Mouse (Mus musculus) limb, embryonic 15.5 days (tissue): ENCODE measurements around the gene Snx5. TPM values are rescaled to one million over a fixed set of nuclear protein-coding genes. Genes with fewer than 3 reads are reported as not detected.
A peak's percentile ranks its signal among the peaks of the same experiment; 100 is the strongest.

Experiments used
- ATAC-seq: fragments of 200-750 bp; cut with Nextera tagmentation; 2 replicates; pipeline ENCODE4 v1.8.0; 2017; ENCODE audit warnings: low read depth, moderate TSS enrichment; ENCODE audit not compliant: insufficient number of reproducible peaks, low FRiP score, low TSS enrichment
- H3K27ac ChIP-seq: fragments of 300-500 bp; sonication (generic); 2 replicates; pipeline ENCODE4 v1.5.1; 2015; ENCODE audit warnings: moderate library complexity, mild to moderate bottlenecking, inconsistent platforms
- H3K27me3 ChIP-seq: fragments of 300-500 bp; sonication (generic); 2 replicates; pipeline ENCODE4 v1.6.1; 2015; ENCODE audit warnings: inconsistent platforms
- H3K36me3 ChIP-seq: fragments of 300-500 bp; sonication (generic); 2 replicates; pipeline ENCODE4 v1.6.1; 2015; ENCODE audit warnings: inconsistent platforms
- H3K4me1 ChIP-seq: fragments of 300-500 bp; sonication (generic); 2 replicates; pipeline ENCODE4 v1.6.1; 2015; ENCODE audit warnings: inconsistent platforms
- H3K4me2 ChIP-seq: fragments of 300-500 bp; sonication (generic); 2 replicates; pipeline ENCODE4 v1.6.1; 2015; ENCODE audit warnings: mild to moderate bottlenecking, inconsistent platforms
- H3K4me3 ChIP-seq: fragments of 300-500 bp; sonication (generic); 2 replicates; pipeline ENCODE4 v1.5.1; 2015; ENCODE audit warnings: mild to moderate bottlenecking, inconsistent platforms
- H3K9ac ChIP-seq: fragments of 300-500 bp; sonication (generic); 2 replicates; pipeline ENCODE4 v1.6.1; 2015; ENCODE audit warnings: inconsistent platforms
- H3K9me3 ChIP-seq: fragments of 300-500 bp; sonication (generic); 2 replicates; pipeline ENCODE4 v1.6.1; 2016; ENCODE audit warnings: inconsistent platforms
- WGBS: fragments of 180-500 bp; shearing (Covaris S2); methylation state at CpG from one replicate; pipeline ENCODE4 v1.1.7; 2015; 5-methylcytosine and 5-hydroxymethylcytosine counted together
- polyA plus RNA-seq: library from polyadenylated mRNA; unstranded; fragments of >200 nt; fragmentation: Nextera tagmentation; extraction: Ambion mirVana; gene quantifications from 2 replicates; pipeline ENCODE4 v1.2.1, GENCODE M21; 2015

Gene Snx5
- polyA plus RNA-seq, 1 experiment from 2014 or later, result 120 TPM

GRCm38 (mm10) chr2:144281417-144281816 is 10.7 kb upstream of the Snx5 start:
- WGBS, result 51% methylated on average over 3 of the region's 3 CpGs
- no peaks in the 10 kb centered on the region for H3K9me3 ChIP-seq
- no peak for ATAC-seq
- peaks cover 29% of the 10 kb centered on the region for H3K36me3 ChIP-seq
- no peak overlapping the region for H3K4me2 ChIP-seq
- no peaks in the 10 kb centered on the region for H3K4me1 ChIP-seq
- H3K27ac ChIP-seq, result no peak overlapping the region
- no peak overlapping the region for H3K4me3 ChIP-seq
- H3K27me3 ChIP-seq, result no peaks in the 10 kb centered on the region
- H3K9ac ChIP-seq, result no peak overlapping the region

DNA sequence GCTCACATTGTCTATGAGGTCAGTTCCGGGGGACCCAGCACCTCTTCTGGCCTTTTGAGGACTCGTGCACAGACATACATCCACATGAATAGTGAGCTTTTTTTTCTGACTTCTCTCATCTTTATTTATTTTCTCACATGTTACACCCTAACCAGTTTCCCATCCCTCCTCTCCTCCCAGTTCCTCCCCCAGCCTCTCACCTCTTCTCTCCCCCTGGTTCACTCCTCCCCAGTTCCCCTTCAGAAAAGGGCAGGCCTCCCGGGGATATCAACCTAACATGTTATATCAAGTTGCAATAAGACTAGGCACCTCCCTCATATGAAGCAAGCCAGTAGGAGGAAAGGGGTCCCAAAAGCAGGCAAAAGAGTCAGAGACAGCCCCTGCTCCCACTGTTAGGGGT is 9.9 kb upstream of the Snx5 start:
- WGBS, result 77% methylated on average over 3 of the region's 3 CpGs
- H3K9me3 ChIP-seq, result no peaks in the 10 kb centered on the region
- no peak overlapping the region for H3K4me2 ChIP-seq

DNA sequence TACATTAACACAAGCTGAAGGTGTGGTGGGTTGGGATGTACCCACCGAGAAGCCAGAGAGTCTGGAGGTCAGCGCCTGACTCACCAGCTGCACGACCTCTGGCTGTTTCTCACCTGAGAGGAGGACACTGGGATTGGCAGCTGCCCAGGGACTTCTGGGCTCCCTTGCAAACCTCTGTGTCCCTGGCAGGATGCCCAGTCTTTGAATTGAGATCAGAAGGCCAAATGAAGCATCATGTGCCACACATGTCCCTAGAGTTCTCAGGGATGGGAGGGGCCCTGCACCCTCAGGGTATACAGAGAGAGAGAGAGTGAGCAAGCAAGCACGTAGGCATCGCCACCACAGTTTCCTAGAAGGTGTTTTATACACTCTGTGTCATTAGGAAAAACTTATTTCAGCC is 9.0 kb upstream of the Snx5 start:
- H3K36me3 ChIP-seq, result peaks cover 32% of the 10 kb centered on the region
- no peak overlapping the region for H3K9ac ChIP-seq
- H3K4me2 ChIP-seq, result no peak overlapping the region
- ATAC-seq, result no peak
- peaks cover 3% of the 10 kb centered on the region; the same call in 1 of the 2 replicates for H3K4me1 ChIP-seq
- WGBS, result 58% methylated on average over 5 of the region's 5 CpGs
- H3K4me3 ChIP-seq, result no peak overlapping the region
- H3K9me3 ChIP-seq, result no peaks in the 10 kb centered on the region
- no peaks in the 10 kb centered on the region for H3K27me3 ChIP-seq
- no peak overlapping the region for H3K27ac ChIP-seq

More for the DNA sequence above, 9.9 kb upstream of the Snx5 start:
- H3K9ac ChIP-seq, result no peak overlapping the region
- no peak for ATAC-seq
- no peaks in the 10 kb centered on the region for H3K27me3 ChIP-seq
- no peaks in the 10 kb centered on the region for H3K4me1 ChIP-seq
- H3K4me3 ChIP-seq, result no peak overlapping the region
- peaks cover 32% of the 10 kb centered on the region for H3K36me3 ChIP-seq
- H3K27ac ChIP-seq, result no peak overlapping the region

DNA sequence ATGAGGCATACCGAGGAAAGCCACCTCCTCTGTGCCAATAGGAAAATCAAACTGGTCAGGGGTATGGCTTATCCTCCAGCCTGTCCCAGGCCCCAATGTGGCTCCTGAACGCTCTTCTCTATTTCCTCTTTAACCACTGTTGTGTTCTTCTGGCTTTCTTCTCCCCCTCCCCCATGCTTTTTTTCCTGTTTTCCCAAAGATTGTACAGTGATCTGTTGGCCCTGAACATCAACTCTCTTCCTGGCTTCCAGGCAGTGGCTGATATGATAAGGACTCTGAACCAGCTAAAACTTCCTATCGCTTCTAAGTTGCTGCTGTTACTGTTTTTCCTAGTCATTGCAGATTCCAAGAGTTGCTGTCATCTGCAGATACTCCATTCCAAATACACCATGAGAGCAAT is 6.2 kb upstream of the Snx5 start:
- H3K36me3 ChIP-seq, result peaks cover 35% of the 10 kb centered on the region
- H3K4me2 ChIP-seq, result no peak overlapping the region
- H3K4me3 ChIP-seq, result no peak overlapping the region
- peaks cover 11% of the 10 kb centered on the region for H3K4me1 ChIP-seq
- H3K9ac ChIP-seq, result no peak overlapping the region
- ATAC-seq, result no peak
- H3K9me3 ChIP-seq, result no peaks in the 10 kb centered on the region
- no peak overlapping the region for H3K27ac ChIP-seq
- WGBS, result 86% methylated on average over 3 of the region's 3 CpGs
- H3K27me3 ChIP-seq, result no peaks in the 10 kb centered on the region

DNA sequence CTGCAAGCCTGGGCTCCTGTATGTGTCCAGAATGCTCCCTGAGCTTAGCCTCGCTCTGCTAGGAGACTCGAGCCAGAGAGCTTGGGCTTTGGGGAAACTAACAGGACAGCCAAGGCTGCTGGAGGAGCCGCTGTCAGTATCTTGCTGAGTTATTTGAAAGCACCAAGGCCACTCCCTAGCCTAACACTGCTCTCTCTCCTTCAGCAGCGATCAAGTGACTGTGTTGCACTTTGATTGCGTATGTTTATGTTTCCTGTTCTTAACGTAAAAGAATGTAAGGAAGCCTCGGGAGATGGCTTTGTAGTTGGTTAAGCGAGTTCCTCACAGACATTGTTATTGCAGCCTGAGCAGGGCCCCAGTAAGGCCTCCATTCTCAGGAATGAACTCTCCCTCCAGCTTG is 4.0 kb upstream of the Snx5 start:
- Histone ChIP-seq H3K9ac (no peak overlapping the region), H3K27ac (peak overlapping the region; percentile 29; the same call in 1 of the 2 replicates)
- WGBS, result 25% methylated on average over 8 of the region's 8 CpGs

GRCm38 (mm10) chr2:144272088-144272487 is 1.4 kb upstream of the Snx5 start:
- Histone ChIP-seq H3K4me1 (peaks cover 30% of the 10 kb centered on the region), H3K27ac (no peak overlapping the region)
- no peak for ATAC-seq

More for the DNA sequence above, 4.0 kb upstream of the Snx5 start:
- no peak for ATAC-seq
- Histone ChIP-seq H3K4me2 (no peak overlapping the region), H3K36me3 (peaks cover 25% of the 10 kb centered on the region), H3K4me3 (no peak overlapping the region), H3K9me3 (no peaks in the 10 kb centered on the region), H3K4me1 (peaks cover 16% of the 10 kb centered on the region), H3K27me3 (no peaks in the 10 kb centered on the region)

DNA sequence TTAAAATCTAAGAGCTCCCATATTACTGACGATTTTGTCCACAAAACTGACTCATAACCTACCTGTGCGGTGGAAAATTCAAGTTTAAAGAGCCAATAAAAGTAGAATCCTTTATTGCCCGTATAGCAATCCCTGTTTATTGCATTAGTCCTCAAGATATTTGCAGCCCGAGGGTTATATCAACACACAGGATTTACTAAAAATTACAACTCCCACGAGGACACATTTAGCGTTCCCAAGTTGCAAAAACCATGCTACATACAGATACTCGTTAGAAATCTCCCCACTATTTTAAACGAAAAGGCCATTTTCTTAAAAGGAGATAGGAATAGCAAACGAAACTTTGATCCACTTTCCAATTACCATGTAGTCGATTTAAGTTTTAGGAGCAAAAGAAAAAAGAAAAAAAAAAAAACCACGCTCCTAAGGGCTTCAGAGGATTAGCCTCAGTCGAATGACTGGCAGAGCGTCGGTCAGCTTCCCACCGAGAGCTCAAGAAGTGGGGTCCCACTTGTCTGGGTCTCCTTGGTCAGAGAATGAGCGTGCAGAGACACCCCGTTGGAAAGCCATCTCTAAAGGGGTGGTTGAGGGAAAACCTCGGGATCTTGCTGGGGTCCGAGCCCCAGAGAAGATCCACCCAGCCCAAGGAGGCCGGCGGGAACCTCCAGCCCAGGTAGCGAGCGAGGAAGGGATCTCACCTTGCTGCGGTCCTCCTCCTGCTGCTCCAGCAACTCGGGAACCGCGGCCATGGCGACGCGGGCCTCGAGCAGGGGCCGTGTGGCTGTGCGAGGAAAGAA is 829 bp downstream of the Snx5 start:
- peak; percentile 8; the same call in 1 of the 2 replicates for ATAC-seq

More at GRCm38 (mm10) chr2:144272088-144272487, 1.4 kb upstream of the Snx5 start:
- WGBS, result 89% methylated on average over 12 of the region's 12 CpGs
- peaks cover 11% of the 10 kb centered on the region for H3K36me3 ChIP-seq
- H3K4me3 ChIP-seq, result no peak overlapping the region
- H3K9ac ChIP-seq, result no peak overlapping the region
- H3K9me3 ChIP-seq, result no peaks in the 10 kb centered on the region
- H3K4me2 ChIP-seq, result no peak overlapping the region
- H3K27me3 ChIP-seq, result no peaks in the 10 kb centered on the region

GRCm38 (mm10) chr2:144269306-144269650 is 1.4 kb downstream of the Snx5 start:
- no peaks in the 10 kb centered on the region for H3K27me3 ChIP-seq
- H3K4me1 ChIP-seq, result peaks cover 35% of the 10 kb centered on the region
- H3K27ac ChIP-seq, result no peak overlapping the region
- peak overlapping the region; percentile 95 for H3K9ac ChIP-seq
- peak overlapping the region; percentile 79 for H3K4me2 ChIP-seq
- no peak for ATAC-seq
- H3K4me3 ChIP-seq, result peak overlapping the region; percentile 86
- under 1% methylated on average over 11 of the region's 11 CpGs for WGBS
- H3K36me3 ChIP-seq, result 0 out of 2 replicates have a peak, but pooled peaks cover 2% of the 10 kb centered on the region
- H3K9me3 ChIP-seq, result no peaks in the 10 kb centered on the region

More for the DNA sequence above, 829 bp downstream of the Snx5 start:
- H3K9ac ChIP-seq, result peak overlapping the region; percentile 95
- H3K4me1 ChIP-seq, result peaks cover 38% of the 10 kb centered on the region
- peak overlapping the region; percentile 79 for H3K4me2 ChIP-seq
- H3K27ac ChIP-seq, result peak overlapping the region; percentile 98
- no peaks in the 10 kb centered on the region for H3K27me3 ChIP-seq
- peak overlapping the region; percentile 86 for H3K4me3 ChIP-seq
- H3K36me3 ChIP-seq, result 0 out of 2 replicates have a peak, but pooled peaks cover 2% of the 10 kb centered on the region
- H3K9me3 ChIP-seq, result no peaks in the 10 kb centered on the region
- under 1% methylated on average over 32 of the region's 33 CpGs for WGBS

DNA sequence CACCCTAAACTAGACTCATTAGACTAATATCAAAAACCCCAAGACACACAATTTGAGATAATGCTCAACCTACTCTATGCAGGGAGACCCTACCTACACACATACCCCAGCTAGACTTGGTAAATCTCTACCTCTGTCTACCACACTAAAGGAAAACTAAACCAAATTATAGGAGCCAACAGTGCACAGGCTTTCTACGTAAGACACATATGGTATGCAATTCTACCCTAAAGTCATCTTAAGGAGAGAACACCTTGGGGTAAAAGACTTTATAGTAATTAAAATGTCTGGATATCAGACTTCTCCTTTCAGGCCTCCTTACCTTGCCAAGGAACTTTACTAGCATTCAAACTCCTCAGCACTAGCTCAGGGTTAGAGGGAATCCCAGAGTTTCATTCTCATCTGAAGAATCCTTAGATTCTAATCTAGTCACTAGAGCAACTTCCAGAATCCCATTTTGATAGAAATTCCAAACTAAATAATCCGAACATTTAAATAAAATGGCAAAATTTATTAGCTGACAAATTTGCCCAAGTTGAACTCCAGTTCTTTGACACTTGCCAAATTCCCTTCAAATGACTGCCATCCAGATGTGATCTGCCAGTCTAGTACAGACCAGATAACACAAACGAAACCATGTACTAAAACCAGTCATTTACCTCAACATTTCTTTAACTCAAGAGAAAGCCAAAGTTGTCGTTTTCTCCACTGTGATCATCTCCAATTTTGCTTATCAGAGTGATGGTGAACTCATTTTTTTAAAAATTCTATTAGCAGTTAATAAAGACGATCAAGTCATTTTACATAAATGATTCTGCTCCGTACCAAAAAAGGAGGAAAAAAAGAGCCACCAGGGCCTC is 2.0 kb downstream of the Snx5 start:
- Histone ChIP-seq H3K4me3 (peak overlapping the region; percentile 86), H3K27ac (no peak overlapping the region), H3K4me2 (peak overlapping the region; percentile 79), H3K9me3 (no peaks in the 10 kb centered on the region), H3K27me3 (no peaks in the 10 kb centered on the region), H3K4me1 (peaks cover 31% of the 10 kb centered on the region), H3K36me3 (0 out of 2 replicates have a peak, but pooled peaks cover 2% of the 10 kb centered on the region), H3K9ac (peak overlapping the region; percentile 95)
- no peak for ATAC-seq
- 8% methylated on average over 6 of the region's 6 CpGs for WGBS

DNA sequence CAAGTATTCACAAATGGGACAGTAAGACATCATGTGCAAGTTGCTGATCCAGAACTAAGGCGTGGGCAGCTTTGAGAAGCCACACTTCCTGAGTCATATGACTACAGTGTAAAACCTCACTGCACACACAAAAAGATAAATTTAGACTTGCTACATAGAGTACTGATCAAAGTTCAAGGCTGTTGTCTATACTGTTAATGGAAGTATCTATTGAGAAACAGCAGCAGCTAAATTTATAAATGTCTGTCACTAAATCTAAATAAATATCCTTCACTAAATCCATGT is 3.0 kb downstream of the Snx5 start:
- peak overlapping the region; percentile 79 for H3K4me2 ChIP-seq
- H3K36me3 ChIP-seq, result 0 out of 2 replicates have a peak, but pooled peaks cover 2% of the 10 kb centered on the region
- peak overlapping the region; percentile 86; the same call in 1 of the 2 replicates for H3K4me3 ChIP-seq
- ATAC-seq, result no peak
- no peaks in the 10 kb centered on the region for H3K27me3 ChIP-seq
- no peaks in the 10 kb centered on the region for H3K9me3 ChIP-seq
- H3K9ac ChIP-seq, result no peak overlapping the region
- peaks cover 34% of the 10 kb centered on the region for H3K4me1 ChIP-seq
- WGBS, result 43% methylated on average over 1 of the region's 1 CpGs
- no peak overlapping the region for H3K27ac ChIP-seq

DNA sequence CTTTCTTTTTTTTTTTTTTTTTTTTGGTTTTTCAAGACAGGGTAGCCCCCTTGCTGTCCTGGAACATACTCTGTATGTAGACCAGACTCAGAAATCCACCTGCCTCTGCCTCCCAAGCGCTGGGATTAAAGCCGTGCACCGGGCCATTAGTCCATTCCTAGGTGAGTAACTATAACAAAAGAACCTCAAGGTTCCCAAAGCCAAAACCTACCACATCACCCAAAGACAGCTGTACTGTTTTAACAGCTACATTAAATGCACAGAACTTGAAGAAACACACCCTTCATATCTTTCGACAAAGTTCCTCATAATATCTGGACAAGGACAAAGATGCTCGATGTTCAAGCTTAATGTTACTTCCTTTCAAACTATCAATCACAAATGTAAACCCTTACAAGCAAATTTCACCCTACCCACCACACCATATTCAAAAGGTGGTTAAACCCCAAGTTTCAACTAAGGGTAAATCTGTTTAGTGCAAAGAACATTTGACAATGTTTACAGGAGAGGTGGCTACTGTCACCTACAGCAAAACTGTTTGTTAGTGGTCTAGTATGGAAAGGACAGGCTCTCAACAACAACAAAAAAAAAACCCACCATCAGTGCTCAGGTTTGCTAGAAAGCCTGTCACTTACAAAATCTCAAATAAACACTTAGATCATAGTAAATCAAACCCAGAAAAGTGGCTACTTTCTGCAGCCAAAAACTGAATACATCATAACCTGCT is 3.5 kb downstream of the Snx5 start:
- ATAC-seq, result no peak
- Histone ChIP-seq H3K36me3 (0 out of 2 replicates have a peak, but pooled peaks cover under 1% of the 10 kb centered on the region), H3K27me3 (no peaks in the 10 kb centered on the region), H3K4me2 (peak overlapping the region; percentile 14; the same call in 1 of the 2 replicates), H3K4me1 (peaks cover 34% of the 10 kb centered on the region), H3K27ac (no peak overlapping the region), H3K4me3 (peak overlapping the region; percentile 86; the same call in 1 of the 2 replicates), H3K9me3 (no peaks in the 10 kb centered on the region), H3K9ac (no peak overlapping the region)
- whole genome bisulfite sequencing, result 59% methylated on average over 5 of the region's 5 CpGs
